Mouse (Mus musculus) limb, embryonic 14.5 days (tissue): Measurements from ENCODE around the gene Tnfrsf1a. TPM values are rescaled to one million over a fixed set of nuclear protein-coding genes. Genes with fewer than 3 reads are reported as not detected.

ENCODE experiments used
- ATAC-seq: fragments of 200-750 bp; cut with Nextera tagmentation; 2 replicates; pipeline ENCODE4 v1.8.0; 2017; ENCODE audit warnings: low read depth, moderate number of reproducible peaks, moderate TSS enrichment; ENCODE audit not compliant: low FRiP score
- DNase-seq: peaks from one replicate; pipeline ENCODE4 v3.0.0-alpha.2; 2015; ENCODE audit warnings: low spot score
- H3K27ac ChIP-seq: fragments of 300-500 bp; sonication (generic); replicated peaks from 2 replicates; pipeline ENCODE4 v1.5.1; 2014; ENCODE audit warnings: low read depth, mild to moderate bottlenecking, low read length, moderate library complexity, mixed read lengths
- H3K27me3 ChIP-seq: fragments of 300-500 bp; sonication (generic); 2 replicates; pipeline ENCODE4 v1.6.1; 2014; ENCODE audit warnings: low read length, mixed read lengths; ENCODE audit not compliant: control insufficient read depth, insufficient read depth
- H3K36me3 ChIP-seq: fragments of 300-500 bp; sonication (generic); 2 replicates; pipeline ENCODE4 v1.6.1; 2014; ENCODE audit warnings: mild to moderate bottlenecking, low read length, moderate library complexity, mixed read lengths; ENCODE audit not compliant: control insufficient read depth, insufficient read depth
- H3K4me1 ChIP-seq: fragments of 300-500 bp; sonication (generic); 2 replicates; pipeline ENCODE4 v1.6.1; 2014; ENCODE audit warnings: antibody characterized with exemption, low read length, mixed read lengths; ENCODE audit not compliant: control insufficient read depth, insufficient read depth
- H3K4me2 ChIP-seq: fragments of 300-500 bp; sonication (generic); replicated peaks from 2 replicates; pipeline ENCODE4 v1.6.1; 2014; ENCODE audit warnings: low read depth, mild to moderate bottlenecking, low read length, moderate library complexity; ENCODE audit not compliant: severe bottlenecking
- H3K4me3 ChIP-seq: fragments of 300-500 bp; sonication (generic); replicated peaks from 2 replicates; pipeline ENCODE4 v1.5.1; 2014; ENCODE audit warnings: low read length
- H3K9ac ChIP-seq: fragments of 300-500 bp; sonication (generic); 2 replicates; pipeline ENCODE4 v1.6.1; 2014; ENCODE audit warnings: mild to moderate bottlenecking, low read depth, low read length, moderate library complexity; ENCODE audit not compliant: severe bottlenecking
- H3K9me3 ChIP-seq: fragments of 300-500 bp; sonication (generic); 2 replicates; pipeline ENCODE4 v1.6.1; 2016; ENCODE audit warnings: low read length; ENCODE audit not compliant: control insufficient read depth
- POLR2A ChIP-seq: fragments of 200-500 bp; IDR thresholded peaks from 2 replicates; pipeline ENCODE4 v1.8.0; 2012; ENCODE audit warnings: inconsistent platforms, mild to moderate bottlenecking, moderate library complexity, borderline replicate concordance; ENCODE audit not compliant: insufficient read depth, insufficient read length; ENCODE audit errors: extremely low read depth
- WGBS: fragments of 180-500 bp; shearing (Covaris S2); extraction: QIAGEN DNeasy Blood & Tissue Kit; methylation state at CpG from one replicate; pipeline ENCODE4 v1.1.7; 2014; 5-methylcytosine and 5-hydroxymethylcytosine counted together
- polyA plus RNA-seq, 2 experiments: library from polyadenylated mRNA; depleted of rRNA in 1 of 2; stranded (reverse) in 1 of 2; unstranded in 1 of 2; fragments of >200 nt; fragmentation: Nextera tagmentation in 1 of 2; extraction: Ambion mirVana in 1 of 2; gene quantifications; 2 replicates each; pipeline versions ENCODE4 v1.2.1 to v1.2.3; 2012 to 2014

The Tnfrsf1a gene
- polyA plus RNA-seq, 2 experiments, result 85.6 to 88.8 TPM

GRCm38 (mm10) chr6:125360846-125361245 is 11.7 kb downstream of the Tnfrsf1a start:
- no peak for DNase-seq
- H3K4me1 ChIP-seq, result peaks cover 13% of the 10 kb centered on the region
- no peak for ATAC-seq
- H3K27me3 ChIP-seq, result no peaks in the 10 kb centered on the region; the same call in 1 of the 2 replicates
- no peaks in the 10 kb centered on the region for H3K9me3 ChIP-seq
- 66% methylated on average over 9 of the region's 9 CpGs for WGBS
- TF ChIP-seq POLR2A, result no peak
- H3K36me3 ChIP-seq, result peaks cover 58% of the 10 kb centered on the region
- no peak overlapping the region for H3K27ac ChIP-seq
- no peak overlapping the region for H3K4me2 ChIP-seq
- H3K4me3 ChIP-seq, result no peak overlapping the region
- no peak overlapping the region for H3K9ac ChIP-seq

GRCm38 (mm10) chr6:125361467-125362291 is 12.5 kb downstream of the Tnfrsf1a start:
- H3K9ac ChIP-seq, result no peak overlapping the region
- ATAC-seq (no peak), DNase-seq (no peak)
- H3K36me3 ChIP-seq, result peaks cover 58% of the 10 kb centered on the region
- H3K27ac ChIP-seq, result no peak overlapping the region
- H3K4me2 ChIP-seq, result no peak overlapping the region
- H3K27me3 ChIP-seq, result no peaks in the 10 kb centered on the region; the same call in 1 of the 2 replicates
- H3K9me3 ChIP-seq, result no peaks in the 10 kb centered on the region
- H3K4me1 ChIP-seq, result 0 out of 2 replicates have a peak, but pooled peaks cover 7% of the 10 kb centered on the region
- no peak for TF ChIP-seq POLR2A
- H3K4me3 ChIP-seq, result no peak overlapping the region
- 43% methylated on average over 38 of the region's 38 CpGs for WGBS

- WGBS, result 27% methylated on average over 15 of the region's 15 CpGs
- H3K36me3 ChIP-seq, result peaks cover 46% of the 10 kb centered on the region
- no peak overlapping the region for H3K4me2 ChIP-seq
- no peak for ATAC-seq
- no peak for DNase-seq
- no peak overlapping the region for H3K27ac ChIP-seq
- no peak overlapping the region for H3K9ac ChIP-seq
- no peaks in the 10 kb centered on the region; the same call in 1 of the 2 replicates for H3K27me3 ChIP-seq
- no peak overlapping the region for H3K4me3 ChIP-seq
- H3K4me1 ChIP-seq, result 0 out of 2 replicates have a peak, but pooled peaks cover 7% of the 10 kb centered on the region
- TF ChIP-seq POLR2A, result no peak
- H3K9me3 ChIP-seq, result no peaks in the 10 kb centered on the region
Measured at GRCm38 (mm10) chr6:125363021-125363420, 13.9 kb downstream of the Tnfrsf1a start.

GRCm38 (mm10) chr6:125363451-125364242 is 14.5 kb downstream of the Tnfrsf1a start:
- Histone ChIP-seq H3K4me2 (no peak overlapping the region), H3K4me3 (no peak overlapping the region), H3K27ac (no peak overlapping the region), H3K9me3 (no peaks in the 10 kb centered on the region), H3K27me3 (no peaks in the 10 kb centered on the region; the same call in 1 of the 2 replicates), H3K36me3 (peaks cover 40% of the 10 kb centered on the region), H3K9ac (no peak overlapping the region), H3K4me1 (0 out of 2 replicates have a peak, but pooled peaks cover 7% of the 10 kb centered on the region)
- no peak for DNase-seq
- WGBS, result 14% methylated on average over 23 of the region's 23 CpGs
- TF ChIP-seq POLR2A, result no peak
- no peak for ATAC-seq

GRCm38 (mm10) chr6:125364448-125364847 is 15.3 kb downstream of the Tnfrsf1a start:
- no peak overlapping the region for H3K4me3 ChIP-seq
- 0 out of 2 replicates have a peak, but pooled peaks cover 7% of the 10 kb centered on the region for H3K4me1 ChIP-seq
- H3K27me3 ChIP-seq, result no peaks in the 10 kb centered on the region; the same call in 1 of the 2 replicates
- H3K27ac ChIP-seq, result no peak overlapping the region
- no peak for DNase-seq
- no peaks in the 10 kb centered on the region for H3K9me3 ChIP-seq
- 2% methylated on average over 8 of the region's 8 CpGs for WGBS
- no peak overlapping the region for H3K4me2 ChIP-seq
- no peak for ATAC-seq
- H3K9ac ChIP-seq, result peak overlapping the region; percentile 44; the same call in 1 of the 2 replicates
- H3K36me3 ChIP-seq, result peaks cover 32% of the 10 kb centered on the region
- TF ChIP-seq POLR2A, result no peak
